Mouse (Mus musculus): ENCODE measurements around the gene Kpnb1. TPM values are rescaled to one million over a fixed set of nuclear protein-coding genes. Genes with fewer than 3 reads are reported as not detected.
"Not testable (repeated sequence)": the region's sequence is repeated elsewhere in the genome, so short reads cannot be mapped to it uniquely, and the experiment has no call there.

Kpnb1 gene
- polyA plus RNA-seq (2017; shearing (Covaris generic)), result 10 to 100 TPM; 24.7 to 41.5 (median 26.2) TPM

DNA sequence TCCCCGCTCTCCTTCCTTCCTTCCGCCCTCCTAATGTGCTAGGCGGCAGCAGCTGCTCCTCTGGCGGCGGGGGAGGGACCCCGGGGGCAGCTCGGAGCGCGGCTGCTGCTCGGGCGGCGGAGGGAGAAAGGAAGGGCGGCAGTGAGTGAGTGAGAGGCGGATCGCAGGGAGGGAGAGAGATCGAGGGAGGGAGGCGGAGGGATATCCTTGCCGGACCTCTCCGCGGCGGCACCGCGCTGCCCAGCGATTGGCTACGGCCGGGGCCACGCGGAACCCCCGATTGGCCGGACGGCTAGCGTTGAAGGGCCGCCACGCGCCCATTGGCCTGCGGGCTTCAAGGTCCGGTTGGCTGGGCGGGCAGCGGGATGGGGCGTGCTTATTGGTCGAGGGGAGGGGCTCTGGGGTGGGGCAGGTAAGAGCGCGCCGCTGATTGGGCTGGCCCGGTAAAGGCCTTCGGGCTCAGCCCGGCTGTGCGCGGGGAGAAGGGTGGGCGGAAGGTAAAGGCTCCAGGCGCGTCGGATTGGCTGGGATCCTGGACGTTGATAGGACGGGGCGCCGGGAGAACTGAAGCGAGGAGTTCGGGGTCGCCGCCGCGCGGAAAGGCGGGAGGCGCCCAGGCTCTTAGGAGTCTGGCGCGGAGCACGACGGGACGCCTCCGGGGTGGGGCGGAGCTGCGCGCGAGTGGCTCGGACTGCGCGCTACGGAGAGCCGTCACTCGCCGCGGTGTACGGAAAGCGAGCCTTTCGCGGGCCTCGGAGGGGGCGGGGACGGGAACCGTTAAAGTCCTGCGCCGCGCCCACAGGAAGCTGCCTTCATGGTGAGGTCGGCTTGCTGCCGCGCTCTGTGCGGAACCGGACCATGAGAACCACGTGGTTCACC is at the start of gene Kpnb1:
Gene Kpnb1 (minus strand): TSS at position 118 of the 879 bp plus-strand sequence.
- peak; percentile 71 for ATAC-seq

DNA sequence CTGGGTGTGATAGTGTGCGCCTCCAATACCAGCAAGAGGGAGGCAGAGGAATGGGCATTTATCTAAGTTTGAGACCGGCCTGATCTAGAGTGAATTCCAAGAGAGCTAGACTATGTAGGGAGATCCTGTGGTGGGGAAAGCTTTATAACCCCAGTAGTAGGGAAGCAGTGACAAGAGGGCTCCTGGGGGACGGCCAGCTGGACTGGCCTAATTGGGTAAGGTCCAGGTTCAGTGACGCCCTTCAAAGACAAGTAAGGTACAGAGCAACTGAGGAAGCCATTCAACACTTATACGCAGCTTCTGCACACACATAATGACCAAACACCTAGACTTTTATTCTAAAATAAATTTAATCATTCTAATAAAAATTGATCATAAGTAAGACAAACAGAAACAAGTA is 44.8 kb upstream of the Kpnb1 start:
- no peak for ATAC-seq

DNA sequence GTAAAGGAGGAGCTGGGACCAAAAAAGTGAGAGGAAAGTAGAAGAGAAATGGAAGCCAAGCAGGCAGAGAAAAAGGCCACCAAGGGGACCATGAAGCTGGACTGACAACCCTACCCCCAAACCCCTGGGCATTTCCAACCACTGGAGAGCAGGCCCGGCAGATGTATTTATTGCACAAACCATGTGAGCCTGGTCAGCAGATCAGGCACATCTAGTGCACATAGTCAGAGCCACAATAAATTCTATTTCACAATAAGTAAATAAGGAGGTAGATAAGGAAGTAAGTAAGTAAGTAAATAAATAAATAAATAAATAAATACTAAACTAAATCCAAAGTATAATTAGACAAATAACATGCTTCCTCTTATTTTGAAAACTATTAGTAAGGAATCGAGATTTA is 41.7 kb upstream of the Kpnb1 start:
- no peak for ATAC-seq

DNA sequence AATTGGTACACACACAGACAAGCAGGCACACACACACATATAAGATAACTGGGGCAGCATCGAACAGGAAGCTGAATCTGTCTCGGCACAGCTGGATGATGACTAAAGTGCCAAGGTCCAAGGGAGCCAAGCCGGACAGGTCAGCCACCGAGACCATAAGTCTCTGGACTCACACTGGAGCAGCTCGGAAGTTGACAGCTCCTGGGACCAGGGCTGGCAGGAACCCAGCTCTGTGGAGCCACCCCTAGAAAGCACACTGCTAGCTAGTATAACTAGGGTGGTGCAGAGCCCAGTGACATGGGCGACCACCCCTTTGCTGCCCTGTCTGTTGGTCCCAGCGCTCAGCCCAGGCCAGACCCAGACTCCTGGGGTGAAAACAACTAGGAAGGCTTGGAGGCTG is 41.3 kb upstream of the Kpnb1 start:
- no peak for ATAC-seq

GRCm38 (mm10) chr11:97226131-97226530 is 38.5 kb upstream of the Kpnb1 start:
- ATAC-seq, result no peak

- ATAC-seq, result no peak
Measured at GRCm38 (mm10) chr11:97223485-97223884, 35.8 kb upstream of the Kpnb1 start.

DNA sequence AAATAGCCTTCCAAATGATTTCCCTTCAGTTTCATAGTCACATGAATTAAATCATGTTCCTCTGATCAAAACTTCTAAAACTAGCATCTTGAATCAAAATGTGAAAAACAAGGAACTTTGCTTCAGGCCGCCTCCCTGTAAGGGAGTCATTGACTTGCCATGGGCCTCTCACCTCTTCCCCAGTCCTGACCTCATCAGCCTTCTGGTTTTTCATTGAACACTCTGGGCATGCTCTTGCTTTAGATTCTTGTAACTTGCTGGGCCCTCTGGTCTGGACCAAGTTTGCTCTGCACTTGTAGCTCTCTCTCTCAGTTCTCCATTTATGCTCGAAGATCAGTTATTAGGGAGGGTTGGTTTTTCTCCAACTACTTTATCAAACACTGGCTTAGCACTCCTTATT is 33.9 kb upstream of the Kpnb1 start:
- no peak for ATAC-seq

GRCm38 (mm10) chr11:97220211-97220610 is 32.5 kb upstream of the Kpnb1 start:
- no peak for ATAC-seq

GRCm38 (mm10) chr11:97214411-97214810 is 26.7 kb upstream of the Kpnb1 start:
- ATAC-seq, result no peak

DNA sequence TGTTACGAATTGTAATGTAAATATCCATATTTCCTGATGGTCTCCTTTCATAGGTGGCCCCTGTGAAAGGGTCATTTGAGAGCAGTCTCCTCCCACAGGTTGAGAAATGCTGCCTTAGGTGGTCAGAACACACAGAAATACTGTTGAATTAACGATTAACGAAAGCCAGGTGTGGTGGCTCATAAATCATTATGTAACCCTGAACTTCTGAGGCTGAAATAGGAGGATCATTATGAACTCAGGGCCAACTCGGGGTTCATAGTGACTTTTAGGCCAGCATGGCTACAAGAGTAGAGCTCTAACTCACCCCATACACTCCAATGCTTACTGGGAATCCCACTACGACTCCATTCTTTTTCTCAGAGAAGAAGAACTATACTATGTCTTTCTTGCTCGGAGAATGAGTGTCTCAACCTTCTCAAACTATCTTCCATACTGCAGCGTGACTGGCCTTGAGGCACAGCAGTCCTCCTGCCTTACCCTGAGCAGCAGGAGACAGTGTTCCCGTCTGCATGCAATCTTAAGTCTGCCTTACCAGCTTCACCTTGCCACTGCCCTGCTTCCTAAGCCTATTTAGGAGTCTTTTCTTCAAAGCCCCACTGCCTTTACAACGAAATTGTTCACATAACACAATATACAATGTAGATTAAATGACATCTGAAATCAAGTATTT is 23.2 kb upstream of the Kpnb1 start:
- ATAC-seq, result no peak

GRCm38 (mm10) chr11:97207011-97207422 is 19.3 kb upstream of the Kpnb1 start:
- ATAC-seq, result no peak

GRCm38 (mm10) chr11:97199519-97199918 is 11.8 kb upstream of the Kpnb1 start:
- no peak for ATAC-seq

DNA sequence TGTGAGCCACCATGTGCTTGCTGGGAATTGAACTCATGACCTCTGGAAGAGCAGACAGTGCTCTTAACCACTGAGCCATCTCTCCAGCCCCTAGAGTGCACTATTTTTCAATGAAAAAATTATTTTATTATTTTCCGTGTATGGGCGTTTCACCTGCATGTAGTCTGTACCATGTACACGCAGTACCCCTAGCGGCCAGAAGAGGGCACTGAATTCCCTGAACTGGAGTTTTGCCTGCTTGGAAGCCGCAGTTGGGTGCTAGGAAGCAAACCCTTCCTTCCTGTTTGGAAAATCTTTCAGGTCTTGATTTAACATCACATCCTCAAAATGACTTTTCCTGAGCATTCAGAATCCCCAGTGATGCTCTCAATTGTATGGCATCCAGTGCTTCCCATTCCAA is 10.9 kb upstream of the Kpnb1 start:
- ATAC-seq, result no peak

DNA sequence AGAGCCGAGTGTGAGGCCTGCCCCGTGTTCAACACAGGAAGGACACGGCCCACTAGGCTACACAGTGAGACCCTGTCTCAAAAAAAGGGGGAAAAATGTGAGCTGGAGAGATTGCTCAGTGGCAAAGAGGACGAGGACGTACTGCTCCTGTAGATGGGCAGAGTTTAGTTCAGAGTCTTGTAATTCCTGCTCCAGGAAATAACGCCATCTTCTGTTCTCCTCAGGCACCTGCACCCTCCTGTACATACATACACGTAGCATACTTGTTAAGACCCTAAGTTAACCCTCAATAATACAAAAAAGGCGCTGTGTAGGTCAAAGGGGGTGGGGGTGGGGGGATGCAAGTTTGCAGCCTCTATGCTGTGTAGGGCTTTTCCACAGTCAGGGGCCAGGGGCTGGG is 9.3 kb upstream of the Kpnb1 start:
- no peak for ATAC-seq

DNA sequence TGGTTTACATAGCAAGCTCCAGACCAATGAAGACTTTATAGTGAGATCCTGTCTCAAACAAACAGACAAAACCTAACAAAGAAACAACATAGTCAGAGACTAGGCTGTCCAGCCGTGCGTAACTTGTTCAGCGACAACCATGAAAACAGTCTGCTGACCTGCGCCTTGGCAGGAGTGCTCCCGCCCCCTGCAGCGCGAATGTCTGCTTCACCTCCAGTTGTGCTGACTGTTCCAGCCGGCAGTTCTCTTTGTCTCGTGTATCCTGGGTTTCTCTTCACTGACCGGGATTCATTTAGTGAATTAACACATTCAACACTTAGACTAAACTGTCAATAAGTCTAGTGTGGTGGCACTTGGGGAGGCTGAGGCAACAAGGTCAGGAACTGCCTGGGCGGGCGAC is 8.9 kb upstream of the Kpnb1 start:
- ATAC-seq, result no peak

GRCm38 (mm10) chr11:97192621-97192951 is 4.9 kb upstream of the Kpnb1 start:
- no peak for ATAC-seq

DNA sequence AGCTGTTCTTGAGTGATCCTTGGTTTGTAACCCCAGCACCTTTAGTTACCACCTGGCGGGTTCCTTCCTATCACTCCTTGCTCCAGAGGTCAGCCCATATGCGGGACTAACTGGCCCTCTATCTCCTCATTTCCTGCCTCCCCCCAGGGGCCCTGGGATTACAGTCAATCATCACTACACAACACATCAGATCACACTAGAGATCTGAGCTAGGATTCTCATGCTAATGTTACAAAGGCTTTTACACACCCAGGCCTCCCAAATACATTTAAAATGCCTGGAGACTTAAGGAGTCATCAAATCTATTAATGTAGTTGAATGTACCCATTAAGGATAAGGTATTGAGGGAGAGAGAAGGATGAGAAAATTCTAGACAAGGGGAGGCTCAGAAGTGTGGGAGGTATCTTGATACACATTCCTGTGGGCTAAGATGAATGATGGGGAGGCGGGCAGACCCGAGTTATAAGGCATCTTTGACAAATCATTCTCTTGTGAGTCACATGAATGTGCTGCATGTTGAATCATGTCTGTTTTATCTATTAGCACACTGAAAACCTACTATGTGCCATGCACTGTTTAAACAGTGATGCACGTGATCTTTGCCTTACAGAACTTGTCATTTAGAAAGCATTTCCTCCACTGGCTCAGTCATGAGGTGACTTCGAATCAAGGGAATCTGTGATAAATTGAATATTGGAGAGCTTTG is 4.4 kb upstream of the Kpnb1 start:
- ATAC-seq, result no peak

DNA sequence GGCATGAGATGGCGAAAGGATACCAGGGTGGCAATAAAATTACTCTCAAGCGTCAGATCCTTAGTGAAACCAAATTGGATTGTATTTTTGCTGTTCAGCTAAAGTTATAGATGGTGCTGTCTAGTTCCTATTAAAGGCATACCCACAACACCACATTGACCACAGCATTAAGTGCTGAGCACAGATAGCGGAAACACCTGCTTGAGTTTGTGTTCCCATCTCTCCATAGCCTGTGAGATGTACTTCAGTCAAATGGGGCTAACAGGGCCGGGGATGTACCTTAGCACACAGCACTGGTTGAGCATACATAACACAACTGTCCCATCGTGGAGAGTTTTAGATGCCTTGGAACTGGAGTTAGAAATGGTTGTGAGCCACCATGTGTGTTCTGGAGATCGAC is 3.3 kb upstream of the Kpnb1 start:
- no peak for ATAC-seq

DNA sequence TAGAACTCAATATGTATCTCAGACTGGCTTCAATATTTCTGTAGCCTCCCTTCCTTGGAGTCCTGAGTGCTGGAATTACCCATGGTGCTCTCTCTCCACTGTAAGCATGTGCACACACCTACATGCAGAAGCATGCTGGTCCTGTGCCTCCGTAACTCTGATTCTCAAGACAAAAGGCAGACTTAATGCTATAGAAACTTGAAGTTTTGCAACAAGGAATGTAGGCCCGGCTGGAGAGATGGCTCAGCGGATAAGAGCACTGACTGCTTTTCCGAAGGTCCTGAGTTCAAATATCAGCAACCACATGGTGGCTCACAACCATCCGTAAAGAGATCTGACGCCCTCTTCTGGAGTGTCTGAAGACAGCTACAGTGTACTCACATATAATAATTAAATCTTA is 2.0 kb upstream of the Kpnb1 start:
- ATAC-seq, result not testable (repeated sequence)

DNA sequence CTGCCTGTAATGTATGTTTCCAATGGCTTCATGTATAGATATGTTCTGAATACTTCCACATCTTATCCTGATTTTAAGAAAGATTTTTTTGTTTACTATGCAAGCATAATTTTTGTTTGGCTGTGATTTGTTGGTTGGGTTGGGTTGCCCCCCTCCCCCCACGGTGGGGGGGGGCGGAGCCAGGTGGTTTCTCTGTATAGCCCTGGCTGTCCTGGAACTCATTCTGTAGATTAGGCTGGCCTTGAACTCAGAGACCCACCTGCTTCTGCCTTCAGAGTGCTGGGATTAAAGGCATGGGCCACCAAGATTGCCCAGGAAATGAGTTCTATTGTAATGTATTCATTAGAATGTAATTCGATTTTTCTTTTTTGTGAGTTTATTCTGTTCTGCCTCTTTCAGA is 1.6 kb upstream of the Kpnb1 start:
- ATAC-seq, result no peak

- no peak for ATAC-seq
Measured at GRCm38 (mm10) chr11:97188643-97188955, 918 bp upstream of the Kpnb1 start.

- peak; percentile 62 for ATAC-seq
Measured at GRCm38 (mm10) chr11:97186947-97187763, 526 bp downstream of the Kpnb1 start.

All from inflammation-experienced regulatory T-cells, adult 6 months (primary cell).